In genomic region chr10:11429059-11429812, GRCm38 (mm10) we compare ENCODE assay signal across 18 mouse cellular contexts.
DNase-seq lines count a peak whose midpoint lies in the region; ATAC-seq and TF ChIP-seq lines count a peak whose summit lies in the region.
"Had no signal": no experiment of that assay in that cellular context is flagged by ENCODE, and none has a peak within 500 bp of the region (broad histone marks: within the 10 kb centered on the region; RNA-seq: fewer than 3 reads in every experiment).

No protein-coding gene starts in this region.

- H3K4me2 ChIP-seq in forebrain, embryonic 13.5 days = no peak overlapping the region
- H3K4me2 ChIP-seq in midbrain, postnatal 0 days (ENCODE audit: low read depth, low read length, poor library complexity, severe bottlenecking) = no peak overlapping the region
- H3K4me2 ChIP-seq in forebrain, postnatal 0 days (ENCODE audit: low read depth) = no peak overlapping the region
- H3K4me2 ChIP-seq: embryonic facial prominence, embryonic 13.5 days; hindbrain, embryonic 12.5 days; intestine, embryonic 15.5 days had no signal

- no peak for DNase-seq in forebrain, embryonic 10.5 days (ENCODE audit: extremely low spot score, low spot score)
- DNase-seq in midbrain, postnatal 0 days (ENCODE audit: low spot score) = peak; percentile 24
- DNase-seq in midbrain, embryonic 10.5 days (ENCODE audit: low spot score) = no peak
- peak; percentile 14 for DNase-seq in forebrain, postnatal 0 days
- no peak for DNase-seq in right cerebral cortex, postnatal 10 days (ENCODE audit: low spot score in 2 of 2)
- no peak for DNase-seq in kidney, postnatal 14 days
- DNase-seq: adrenal gland, postnatal 10 days; cerebellum, adult 18-20 months; cerebellum, adult 9-11 months; cerebellum, postnatal 36 days; gastrocnemius, postnatal 36 days; heart, adult 11 months; heart, postnatal 10 days; heart, postnatal 4 days had no signal

- 49% methylated on average over 12 of the region's 12 CpGs for WGBS in forebrain, embryonic 13.5 days
- 69% methylated on average over 12 of the region's 12 CpGs for WGBS in forebrain, embryonic 10.5 days
- 68% methylated on average over 12 of the region's 12 CpGs for WGBS in midbrain, postnatal 0 days
- 69% methylated on average over 12 of the region's 12 CpGs for WGBS in midbrain, embryonic 10.5 days
- WGBS in forebrain, postnatal 0 days = 41% methylated on average over 12 of the region's 12 CpGs

- H3K27ac ChIP-seq in forebrain, embryonic 13.5 days = no peak overlapping the region
- no peak overlapping the region for H3K27ac ChIP-seq in forebrain, embryonic 10.5 days
- H3K27ac ChIP-seq in midbrain, postnatal 0 days (ENCODE audit: low read depth, low read length) = no peak overlapping the region
- no peak overlapping the region for H3K27ac ChIP-seq in midbrain, embryonic 10.5 days (replicated peaks)
- H3K27ac ChIP-seq in forebrain, postnatal 0 days (ENCODE audit: low read depth, low read length) = no peak overlapping the region
- H3K27ac ChIP-seq: embryonic facial prominence, embryonic 13.5 days; hindbrain, embryonic 12.5 days; intestine, embryonic 15.5 days had no signal

- H3K4me1 ChIP-seq in forebrain, embryonic 13.5 days = 0 out of 2 replicates have a peak, but pooled peaks cover 7% of the 10 kb centered on the region
- no peaks in the 10 kb centered on the region for H3K4me1 ChIP-seq in forebrain, embryonic 10.5 days
- no peaks in the 10 kb centered on the region for H3K4me1 ChIP-seq in midbrain, postnatal 0 days (ENCODE audit: insufficient read depth, low read length)
- H3K4me1 ChIP-seq in midbrain, embryonic 10.5 days = no peaks in the 10 kb centered on the region
- no peaks in the 10 kb centered on the region for H3K4me1 ChIP-seq in forebrain, postnatal 0 days (ENCODE audit: insufficient read depth)
- H3K4me1 ChIP-seq: embryonic facial prominence, embryonic 13.5 days; hindbrain, embryonic 12.5 days; intestine, embryonic 15.5 days had no signal

- no peaks in the 10 kb centered on the region for H3K27me3 ChIP-seq in forebrain, embryonic 13.5 days
- H3K27me3 ChIP-seq in forebrain, embryonic 10.5 days (ENCODE audit: poor library complexity, severe bottlenecking) = no peaks in the 10 kb centered on the region
- no peaks in the 10 kb centered on the region for H3K27me3 ChIP-seq in midbrain, postnatal 0 days (ENCODE audit: insufficient read depth, low read length)
- H3K27me3 ChIP-seq in midbrain, embryonic 10.5 days (ENCODE audit: low read depth, poor library complexity, severe bottlenecking) = no peaks in the 10 kb centered on the region
- H3K27me3 ChIP-seq in forebrain, postnatal 0 days (ENCODE audit: insufficient read depth, low read length) = no peaks in the 10 kb centered on the region
- H3K27me3 ChIP-seq: embryonic facial prominence, embryonic 13.5 days; hindbrain, embryonic 12.5 days; intestine, embryonic 15.5 days had no signal

- no peak for TF ChIP-seq CTCF in midbrain, postnatal 0 days (IDR thresholded peaks at IDR 0.05)
- no peak for TF ChIP-seq CTCF in forebrain, postnatal 0 days (IDR thresholded peaks at IDR 0.05; ENCODE audit: low read depth)

- H3K4me3 ChIP-seq in forebrain, embryonic 13.5 days = no peak overlapping the region
- no peak overlapping the region for H3K4me3 ChIP-seq in forebrain, embryonic 10.5 days
- H3K4me3 ChIP-seq in midbrain, postnatal 0 days (ENCODE audit: low read depth, low read length) = no peak overlapping the region
- no peak overlapping the region for H3K4me3 ChIP-seq in midbrain, embryonic 10.5 days
- no peak overlapping the region for H3K4me3 ChIP-seq in forebrain, postnatal 0 days (ENCODE audit: low read depth, low read length)
- H3K4me3 ChIP-seq: embryonic facial prominence, embryonic 13.5 days; hindbrain, embryonic 12.5 days; intestine, embryonic 15.5 days had no signal

- H3K9me3 ChIP-seq in forebrain, embryonic 13.5 days (replicated peaks) = no peaks in the 10 kb centered on the region
- H3K9me3 ChIP-seq in forebrain, embryonic 10.5 days = no peaks in the 10 kb centered on the region
- H3K9me3 ChIP-seq in midbrain, postnatal 0 days (ENCODE audit: low read length) = no peaks in the 10 kb centered on the region
- no peaks in the 10 kb centered on the region for H3K9me3 ChIP-seq in midbrain, embryonic 10.5 days (replicated peaks)
- H3K9me3 ChIP-seq in forebrain, postnatal 0 days (ENCODE audit: low read length) = no peaks in the 10 kb centered on the region
- H3K9me3 ChIP-seq: embryonic facial prominence, embryonic 13.5 days; hindbrain, embryonic 12.5 days; intestine, embryonic 15.5 days had no signal

- H3K36me3 ChIP-seq in forebrain, embryonic 13.5 days (ENCODE audit: poor library complexity, severe bottlenecking) = no peaks in the 10 kb centered on the region
- no peaks in the 10 kb centered on the region for H3K36me3 ChIP-seq in forebrain, embryonic 10.5 days (replicated peaks)
- no peaks in the 10 kb centered on the region for H3K36me3 ChIP-seq in midbrain, postnatal 0 days (ENCODE audit: insufficient read depth, low read length)
- no peaks in the 10 kb centered on the region for H3K36me3 ChIP-seq in midbrain, embryonic 10.5 days
- H3K36me3 ChIP-seq in forebrain, postnatal 0 days (ENCODE audit: insufficient read depth) = no peaks in the 10 kb centered on the region
- H3K36me3 ChIP-seq: embryonic facial prominence, embryonic 13.5 days; hindbrain, embryonic 12.5 days; intestine, embryonic 15.5 days had no signal

- ATAC-seq in forebrain, embryonic 13.5 days = peak; percentile 61; the same call in 1 of the 2 replicates
- no peak for ATAC-seq in midbrain, postnatal 0 days (ENCODE audit: low FRiP score)
- peak; percentile 27; the same call in 1 of the 2 replicates for ATAC-seq in forebrain, postnatal 0 days
- ATAC-seq: intestine, embryonic 15.5 days had no signal

- no peak overlapping the region for H3K9ac ChIP-seq in forebrain, embryonic 13.5 days
- no peak overlapping the region for H3K9ac ChIP-seq in midbrain, postnatal 0 days (replicated peaks; ENCODE audit: low read length, poor library complexity, severe bottlenecking)
- H3K9ac ChIP-seq in forebrain, postnatal 0 days = no peak overlapping the region
- H3K9ac ChIP-seq: embryonic facial prominence, embryonic 13.5 days; hindbrain, embryonic 12.5 days; intestine, embryonic 15.5 days had no signal

Comparison
In these comparisons a context has a peak if more than half of its experiments do, and no peak if none do; other contexts are left out.
1. DNase-seq: peak in midbrain, postnatal 0 days (single experiment) and forebrain, postnatal 0 days (single experiment); none in forebrain, embryonic 10.5 days (single experiment), midbrain, embryonic 10.5 days (single experiment), right cerebral cortex, postnatal 10 days (0 of 2) and kidney, postnatal 14 days (single experiment).